Mouse (Mus musculus): ENCODE measurements around the gene Tbc1d13. TPM values are rescaled to one million over a fixed set of nuclear protein-coding genes. Genes with fewer than 3 reads are reported as not detected.

The Tbc1d13 gene
- polyA plus RNA-seq, 1 experiment from 2014 or later: 14.6 TPM

DNA sequence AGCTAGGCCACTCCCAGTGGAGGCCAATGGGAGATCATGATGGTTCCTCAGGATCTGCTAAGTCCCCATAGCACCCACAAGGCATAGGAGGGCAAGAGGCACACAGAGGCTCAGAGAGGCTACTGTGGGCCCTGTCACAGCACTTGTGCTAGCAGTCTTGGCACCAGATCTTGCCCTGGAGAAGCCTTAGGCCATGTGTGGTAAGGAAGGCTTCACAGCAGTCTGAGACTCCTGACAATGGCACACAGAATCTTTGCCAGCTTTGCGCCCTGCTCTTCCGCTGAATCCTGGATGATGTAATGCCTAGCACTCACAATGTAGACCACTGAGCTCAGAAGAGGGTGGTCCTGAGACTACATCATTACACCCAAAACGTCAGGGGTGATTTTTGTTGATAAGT is 61.1 kb downstream of the Tbc1d13 start:
- H3K36me3 ChIP-seq: peaks cover 12% of the 10 kb centered on the region
- no peaks in the 10 kb centered on the region for H3K27me3 ChIP-seq
- no peak overlapping the region for H3K9ac ChIP-seq
- WGBS: 77% methylated on average over 3 of the region's 3 CpGs
- no peaks in the 10 kb centered on the region for H3K9me3 ChIP-seq
- H3K4me1 ChIP-seq (replicated peaks): no peaks in the 10 kb centered on the region
- no peak overlapping the region for H3K4me2 ChIP-seq
- H3K27ac ChIP-seq: no peak overlapping the region
- H3K4me3 ChIP-seq: no peak overlapping the region
- ATAC-seq (ENCODE audit: low FRiP score): no peak

GRCm38 (mm10) chr2:30198021-30198420 is 64.5 kb downstream of the Tbc1d13 start:
- peak overlapping the region; percentile 51; the same call in 1 of the 2 replicates for H3K9ac ChIP-seq
- 75% methylated on average over 4 of the region's 4 CpGs for WGBS
- H3K27me3 ChIP-seq: no peaks in the 10 kb centered on the region
- no peaks in the 10 kb centered on the region for H3K36me3 ChIP-seq
- H3K4me1 ChIP-seq (replicated peaks): no peaks in the 10 kb centered on the region
- H3K27ac ChIP-seq: no peak overlapping the region
- no peak for ATAC-seq (ENCODE audit: low FRiP score)
- no peak overlapping the region for H3K4me3 ChIP-seq
- no peaks in the 10 kb centered on the region for H3K9me3 ChIP-seq
- no peak overlapping the region for H3K4me2 ChIP-seq

- no peaks in the 10 kb centered on the region for H3K9me3 ChIP-seq
- WGBS: 70% methylated on average over 1 of the region's 1 CpGs
- H3K9ac ChIP-seq: no peak overlapping the region
- H3K36me3 ChIP-seq: no peaks in the 10 kb centered on the region
- no peak overlapping the region for H3K27ac ChIP-seq
- no peak overlapping the region for H3K4me3 ChIP-seq
- H3K27me3 ChIP-seq: no peaks in the 10 kb centered on the region
- H3K4me1 ChIP-seq (replicated peaks): peaks cover 11% of the 10 kb centered on the region
- H3K4me2 ChIP-seq: no peak overlapping the region
- no peak for ATAC-seq (ENCODE audit: low FRiP score)
Observed at GRCm38 (mm10) chr2:30199984-30200383, 66.4 kb downstream of the Tbc1d13 start.

DNA sequence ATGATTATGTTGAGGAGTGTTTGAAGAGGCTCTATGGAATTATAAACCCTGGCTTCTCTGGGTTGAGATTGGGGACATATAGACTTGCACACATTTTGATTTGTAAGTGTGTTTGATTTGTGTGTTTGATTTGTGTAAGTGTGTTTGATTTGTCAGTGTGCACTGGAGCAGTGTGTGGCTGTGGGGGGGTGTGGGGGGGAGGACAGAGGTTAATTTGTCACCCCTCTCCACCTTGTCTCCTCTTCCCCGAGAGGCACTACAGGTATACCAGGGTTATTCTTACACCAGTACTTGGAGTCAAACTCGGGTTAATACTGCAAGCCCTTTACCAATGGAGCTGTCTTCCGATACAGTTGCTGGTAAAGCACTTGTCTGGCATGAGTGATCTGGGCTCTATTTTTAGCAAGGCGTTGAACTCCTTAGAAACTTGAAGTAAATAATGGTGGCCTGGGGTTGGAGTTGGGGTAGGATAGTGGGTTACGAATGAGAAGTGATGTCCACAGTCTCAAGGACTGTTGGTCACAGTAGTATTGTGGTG is 66.9 kb downstream of the Tbc1d13 start:
- no peak for ATAC-seq (ENCODE audit: low FRiP score)
- Histone ChIP-seq H3K27ac (no peak overlapping the region), H3K27me3 (no peaks in the 10 kb centered on the region), H3K4me3 (no peak overlapping the region), H3K9me3 (no peaks in the 10 kb centered on the region), H3K4me2 (no peak overlapping the region), H3K36me3 (no peaks in the 10 kb centered on the region), H3K9ac (no peak overlapping the region), H3K4me1 (replicated peaks) (peaks cover 11% of the 10 kb centered on the region)
- 89% methylated on average over 5 of the region's 5 CpGs for WGBS

Other genes starting within 250 kb of the Tbc1d13 start
- gene Odf2, start 244.5 kb upstream of the Tbc1d13 start, polyA plus RNA-seq (2015; fragmentation: Nextera tagmentation; extraction: Ambion mirVana): 70.3 and 78.3 TPM in 2 replicates
- gene Gle1, start 198.3 kb upstream of the Tbc1d13 start, polyA plus RNA-seq (2015; fragmentation: Nextera tagmentation; extraction: Ambion mirVana): 75.2 and 82.1 TPM in 2 replicates
- 192 and 203 TPM in 2 replicates for gene Sptan1, start 168.2 kb upstream of the Tbc1d13 start, polyA plus RNA-seq (2015; fragmentation: Nextera tagmentation; extraction: Ambion mirVana)
- 64.2 and 67.0 TPM in 2 replicates for gene Wdr34, start 84.9 kb upstream of the Tbc1d13 start, polyA plus RNA-seq (2015; fragmentation: Nextera tagmentation; extraction: Ambion mirVana)
- 400 TPM in 2 replicates for gene Set, start 76.4 kb upstream of the Tbc1d13 start, polyA plus RNA-seq (2015; fragmentation: Nextera tagmentation; extraction: Ambion mirVana)
- gene Pkn3, start 56.1 kb upstream of the Tbc1d13 start, polyA plus RNA-seq (2015; fragmentation: Nextera tagmentation; extraction: Ambion mirVana): 1.9 and 2.3 TPM in 2 replicates
- gene Zdhhc12, start 40.1 kb upstream of the Tbc1d13 start, polyA plus RNA-seq (2015; fragmentation: Nextera tagmentation; extraction: Ambion mirVana): 24.2 TPM in 2 replicates
- 14.1 and 15.2 TPM in 2 replicates for gene Zer1, start 9.2 kb upstream of the Tbc1d13 start, polyA plus RNA-seq (2015; fragmentation: Nextera tagmentation; extraction: Ambion mirVana)
- gene Endog, start 37.7 kb downstream of the Tbc1d13 start, polyA plus RNA-seq (2015; fragmentation: Nextera tagmentation; extraction: Ambion mirVana): 14.3 and 19.3 TPM in 2 replicates
- 58.1 and 58.4 TPM in 2 replicates for gene Spout1, start 44.7 kb downstream of the Tbc1d13 start, polyA plus RNA-seq (2015; fragmentation: Nextera tagmentation; extraction: Ambion mirVana)
- gene Kyat1, start 72.1 kb downstream of the Tbc1d13 start, polyA plus RNA-seq (2015; fragmentation: Nextera tagmentation; extraction: Ambion mirVana): 14.5 and 14.8 TPM in 2 replicates
- 59.8 TPM in 2 replicates for gene Lrrc8a, start 104.0 kb downstream of the Tbc1d13 start, polyA plus RNA-seq (2015; fragmentation: Nextera tagmentation; extraction: Ambion mirVana)
- gene Gm28035, start 106.8 kb downstream of the Tbc1d13 start, polyA plus RNA-seq (2015; fragmentation: Nextera tagmentation; extraction: Ambion mirVana): 0.10 and 0.36 TPM in 2 replicates
- gene Phyhd1, start 132.5 kb downstream of the Tbc1d13 start, polyA plus RNA-seq (2015; fragmentation: Nextera tagmentation; extraction: Ambion mirVana): 6.5 and 8.3 TPM in 2 replicates
- not detected in 2 replicates for gene Gm28038, start 147.3 kb downstream of the Tbc1d13 start, polyA plus RNA-seq (2015; fragmentation: Nextera tagmentation; extraction: Ambion mirVana)
- 33.7 TPM in 2 replicates for gene Dolk, start 152.6 kb downstream of the Tbc1d13 start, polyA plus RNA-seq (2015; fragmentation: Nextera tagmentation; extraction: Ambion mirVana)
- 21.6 and 24.0 TPM in 2 replicates for gene Nup188, start 152.7 kb downstream of the Tbc1d13 start, polyA plus RNA-seq (2015; fragmentation: Nextera tagmentation; extraction: Ambion mirVana)
- gene Sh3glb2, start 225.6 kb downstream of the Tbc1d13 start, polyA plus RNA-seq (2015; fragmentation: Nextera tagmentation; extraction: Ambion mirVana): 146 and 160 TPM in 2 replicates
- 27.0 and 33.1 TPM in 2 replicates for gene Miga2, start 230.5 kb downstream of the Tbc1d13 start, polyA plus RNA-seq (2015; fragmentation: Nextera tagmentation; extraction: Ambion mirVana)

Data from hindbrain, embryonic 13.5 days (tissue).